Mouse (Mus musculus) C2C12 (cell line): ENCODE measurements around the gene Pip5k1c.

ENCODE experiments used
- CEBPB ChIP-seq: IDR thresholded peaks from one replicate; pipeline ENCODE4 v1.6.1; 2011; ENCODE audit warnings: low read depth, mild to moderate bottlenecking, control low read depth, moderate library complexity
- CTCF ChIP-seq: IDR thresholded peaks from one replicate; pipeline ENCODE4 v1.5.1; 2011; ENCODE audit not compliant: control insufficient read depth, insufficient read depth, insufficient read length
- FOSL1 ChIP-seq: IDR thresholded peaks from one replicate; pipeline ENCODE4 v1.8.0; 2011; ENCODE audit warnings: mild to moderate bottlenecking, low read length; ENCODE audit not compliant: poor library complexity, insufficient read depth, severe bottlenecking
- MAX ChIP-seq: IDR thresholded peaks from one replicate; pipeline ENCODE4 v1.6.1; 2011; ENCODE audit warnings: mild to moderate bottlenecking, control low read depth
- MYOD1 ChIP-seq: IDR thresholded peaks from one replicate; pipeline ENCODE4 v1.6.1; 2011; ENCODE audit warnings: low read depth; ENCODE audit not compliant: control insufficient read depth, insufficient read length
- MYOG ChIP-seq: IDR thresholded peaks from one replicate; pipeline ENCODE4 v1.6.1; 2011; ENCODE audit not compliant: control insufficient read depth, insufficient read length; ENCODE audit errors: extremely low read depth
- USF1 ChIP-seq: IDR thresholded peaks from one replicate; pipeline ENCODE4 v1.6.1; 2011; ENCODE audit warnings: low read depth, mild to moderate bottlenecking, control low read depth, moderate library complexity

- TF ChIP-seq CTCF (no peak), USF1 (no peak), MYOD1 (no peak), CEBPB (no peak), MAX (no peak), FOSL1 (no peak), MYOG (no peak)
Measured at GRCm38 (mm10) chr10:81277676-81278075, 15.1 kb upstream of the Pip5k1c start.
